Mouse (Mus musculus) heart, postnatal 0 days (tissue): ENCODE data around the gene Sohlh2.

Experiments
- CTCF ChIP-seq: IDR thresholded peaks from 2 replicates; pipeline ENCODE4 v1.5.1; 2016; ENCODE audit warnings: antibody characterized with exemption, control low read depth, low read depth
- EP300 ChIP-seq: IDR thresholded peaks from 2 replicates; pipeline ENCODE4 v1.6.1; 2016; ENCODE audit warnings: antibody characterized with exemption, low read depth

GRCm38 (mm10) chr3:55250631-55251030 is 68.8 kb downstream of the Sohlh2 start:
- TF ChIP-seq CTCF (no peak), EP300 (no peak)
